Mouse (Mus musculus) layer of hippocampus, postnatal 10 days (tissue): ENCODE measurements at regions not wholly inside any gene's neighbourhood (a gene's known extent, or its start where the extent isn't known, plus 50 kb on each side); places are given as distances from the start of the nearest gene placed in this dataset.

Experiments used
- DNase-seq, 2 experiments: peaks; one replicate each; pipeline ENCODE4 v3.0.0; 2021; ENCODE audit warnings: low spot score in 2 of 2

- DNase-seq, result no peak
Measured at GRCm38 (mm10) chr8:25392766-25393166, 568.6 kb upstream of the Adam5 start.

DNA sequence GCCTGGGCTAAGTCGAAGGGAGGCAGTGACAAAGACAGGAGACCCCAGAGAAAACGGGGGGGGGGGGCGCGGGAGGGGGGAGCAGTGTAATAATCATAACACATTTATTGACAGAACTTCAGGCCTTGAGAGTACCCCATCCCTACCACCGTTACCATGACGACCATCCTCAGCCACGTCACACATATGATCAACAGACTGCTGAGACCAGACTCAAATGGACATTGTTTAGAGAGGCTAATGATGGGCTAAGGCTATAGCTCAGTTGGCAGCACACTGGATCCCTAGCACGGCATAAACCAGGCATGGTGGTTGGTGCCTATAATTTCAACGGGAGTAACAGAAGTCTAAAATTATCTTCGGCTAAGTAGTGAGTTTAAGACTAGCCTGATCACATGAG is 565.8 kb upstream of the Adam5 start:
- no peak for DNase-seq

GRCm38 (mm10) chr8:25389371-25389855 is 565.2 kb upstream of the Adam5 start:
- DNase-seq, result peak; percentile 58 to 64

DNA sequence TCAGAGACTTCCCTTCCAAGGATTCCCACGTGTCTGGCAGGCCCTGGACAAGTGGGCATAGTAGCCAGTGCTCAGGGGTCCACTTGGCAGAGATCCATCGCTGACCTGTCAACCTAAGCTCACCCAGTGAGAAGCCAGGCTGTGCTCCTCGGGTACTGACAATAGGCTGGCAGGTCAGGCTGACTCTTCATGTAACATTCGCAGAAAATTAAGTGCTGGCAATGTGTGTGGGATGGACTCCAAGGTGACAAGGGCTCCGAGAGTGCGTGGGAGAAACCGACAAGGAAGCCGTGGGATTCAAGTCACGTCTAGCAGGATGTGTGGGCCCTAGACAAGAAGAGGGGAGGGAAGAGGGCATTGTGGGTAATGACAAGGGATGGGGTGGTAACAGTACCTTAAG is 564.6 kb upstream of the Adam5 start:
- no peak for DNase-seq

GRCm38 (mm10) chr8:25385186-25385585 is 561.0 kb upstream of the Adam5 start:
- no peak for DNase-seq

DNA sequence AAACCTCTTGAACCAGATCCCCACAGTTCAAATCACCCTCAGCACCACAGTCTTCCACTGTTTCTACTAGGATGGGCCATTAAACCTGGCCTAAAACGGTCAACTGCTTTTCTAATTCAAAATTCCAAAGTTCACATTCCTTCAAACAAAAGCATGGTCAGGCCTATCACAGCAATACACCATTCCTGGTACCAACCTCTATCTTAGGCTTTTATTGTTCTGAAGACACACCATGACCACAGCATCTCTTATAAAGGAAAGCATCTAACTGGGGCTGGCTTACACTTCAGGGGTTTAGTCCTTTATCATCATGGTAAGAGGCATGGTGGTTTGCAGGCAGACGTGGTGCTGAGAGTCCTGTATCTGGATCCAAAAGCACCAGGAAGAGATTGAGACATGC is 560.4 kb upstream of the Adam5 start:
- no peak for DNase-seq

DNA sequence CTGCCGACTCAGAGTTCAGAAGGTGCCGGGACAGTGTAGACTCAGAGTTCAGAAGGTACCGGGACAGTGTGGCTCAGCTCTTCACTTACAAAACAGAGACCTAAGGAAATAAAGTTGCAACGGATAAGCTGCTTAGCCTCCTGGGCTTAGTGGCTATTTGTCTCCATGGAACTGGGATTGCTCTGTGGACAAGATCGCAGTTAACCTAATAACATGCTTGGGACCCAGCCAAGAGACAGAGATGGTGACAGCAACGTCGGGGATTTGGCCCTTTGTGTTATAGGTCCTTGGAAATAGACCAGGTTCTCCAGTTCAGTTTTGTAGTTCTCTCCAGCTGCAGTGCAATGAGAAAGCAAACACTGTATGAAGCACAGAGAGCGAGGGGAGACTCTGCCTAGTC is 549.1 kb upstream of the Adam5 start:
- DNase-seq, result no peak

- DNase-seq, result no peak
Measured at GRCm38 (mm10) chr8:25370947-25371346, 546.8 kb upstream of the Adam5 start.

GRCm38 (mm10) chr8:25369331-25369730 is 545.2 kb upstream of the Adam5 start:
- no peak for DNase-seq

GRCm38 (mm10) chr8:25368561-25369091 is 544.5 kb upstream of the Adam5 start:
- peak; percentile 52 to 57 for DNase-seq

DNA sequence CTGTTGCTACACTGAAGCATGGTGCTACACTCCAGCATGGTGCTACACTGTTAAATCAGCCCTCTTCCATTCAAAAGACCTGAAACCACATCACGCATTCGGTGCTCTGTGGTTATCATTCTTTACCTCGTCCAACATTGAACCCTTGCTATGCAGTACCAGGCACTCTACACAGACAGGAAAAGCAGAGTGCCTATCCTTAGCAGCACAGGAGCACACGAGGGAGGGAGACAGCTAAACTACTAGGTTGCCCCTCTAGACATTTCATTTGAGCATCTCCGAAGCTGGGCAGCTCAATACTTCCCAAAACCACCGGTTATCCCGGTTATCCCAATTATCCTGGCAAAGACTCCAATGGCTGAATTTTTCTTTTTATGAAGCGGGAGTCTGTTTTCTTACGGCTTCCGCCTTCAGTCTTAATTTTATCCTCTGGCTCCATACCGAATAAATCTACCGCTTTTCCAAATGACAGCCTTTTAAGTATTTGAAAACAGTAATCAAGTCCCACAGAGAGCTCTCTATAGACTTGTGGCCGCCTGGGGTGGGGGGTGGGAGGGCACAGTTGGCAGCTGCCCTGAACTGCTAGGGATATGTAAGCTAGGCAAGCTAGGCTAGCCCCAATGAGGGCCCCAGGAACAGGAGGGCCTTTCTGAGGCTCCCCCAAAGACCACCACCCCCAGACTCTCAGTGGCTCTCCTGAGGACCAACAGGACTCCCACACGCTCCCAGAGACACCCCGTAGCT is 543.8 kb upstream of the Adam5 start:
- no peak for DNase-seq

DNA sequence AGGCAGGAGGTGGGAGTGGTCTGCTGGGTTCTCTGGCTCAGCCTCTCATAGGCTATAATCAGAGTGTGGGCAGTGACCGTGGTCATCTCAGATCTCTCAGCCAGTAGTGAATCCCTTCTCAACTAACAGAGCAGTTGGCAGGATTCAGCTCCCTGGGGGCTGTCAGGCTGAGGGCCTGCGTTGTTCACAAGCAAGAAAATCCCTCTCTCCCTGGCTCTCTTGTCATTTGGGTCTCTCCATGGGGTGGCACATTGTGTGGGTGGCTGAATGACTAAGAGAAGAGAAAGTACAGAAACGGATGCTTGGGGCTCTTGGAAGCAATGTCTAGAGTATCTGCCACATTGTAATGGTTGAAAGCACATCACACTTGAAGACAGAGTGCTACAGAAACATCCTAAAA is 542.0 kb upstream of the Adam5 start:
- no peak for DNase-seq

DNA sequence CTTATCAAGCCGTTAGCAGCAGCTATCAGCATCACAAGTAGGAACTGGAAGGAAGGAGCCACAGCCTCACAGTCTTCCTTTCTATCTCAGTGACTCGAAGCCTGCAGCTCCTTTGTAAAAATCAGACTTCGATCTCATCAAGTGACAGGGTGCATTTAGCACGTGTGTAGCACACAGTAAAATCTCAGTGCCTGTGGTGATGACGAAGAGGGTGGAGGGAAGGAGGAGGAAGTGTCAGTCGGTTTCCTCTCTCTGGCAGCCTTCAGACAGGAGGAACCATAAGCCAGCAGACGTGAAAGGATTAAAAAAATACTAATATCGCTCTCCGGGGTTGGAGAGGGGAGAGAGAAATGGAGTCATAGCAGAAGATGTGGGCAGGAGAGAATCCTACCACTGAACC is 538.5 kb upstream of the Adam5 start:
- no peak for DNase-seq

DNA sequence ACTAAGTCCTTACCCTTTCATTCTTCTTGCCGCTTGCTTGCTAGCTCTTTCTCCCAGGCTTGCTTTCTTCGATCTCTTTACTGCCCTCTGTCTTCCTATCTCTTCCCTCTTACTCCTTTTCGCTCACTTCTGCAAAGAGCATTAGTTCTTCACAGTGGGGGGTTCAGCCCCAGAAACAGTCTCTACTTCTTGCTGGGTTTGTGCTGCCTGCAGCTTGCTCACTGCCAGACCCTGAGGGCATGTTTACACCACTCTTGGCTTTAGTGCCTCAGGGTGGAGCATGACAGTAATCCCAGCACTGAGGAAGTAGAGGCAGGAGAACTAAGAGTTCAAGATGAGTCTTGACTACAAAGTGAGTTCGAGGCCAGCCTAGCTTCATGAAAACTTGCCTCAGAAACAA is 538.0 kb upstream of the Adam5 start:
- DNase-seq, result no peak

DNA sequence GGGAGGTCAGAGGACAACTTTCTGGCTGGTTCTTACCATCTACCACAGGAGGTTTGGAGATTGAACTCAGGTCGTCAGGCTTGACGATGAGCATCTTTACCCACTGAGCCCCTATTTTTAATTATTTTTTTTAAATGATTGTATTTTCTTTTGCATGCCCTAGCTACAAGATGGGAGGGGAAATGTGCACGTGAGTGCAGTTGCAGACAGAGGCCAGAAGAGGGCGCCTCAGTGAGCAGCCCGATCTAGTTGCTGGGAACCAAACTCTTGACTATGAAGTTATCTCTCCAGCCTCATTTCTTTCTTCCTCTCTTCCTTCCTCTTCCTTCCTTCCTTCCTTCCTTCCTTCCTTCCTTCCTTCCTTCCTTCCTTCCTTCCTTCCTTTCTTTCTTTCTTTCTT is 537.3 kb upstream of the Adam5 start:
- DNase-seq, result no peak

GRCm38 (mm10) chr8:25358539-25359165 is 534.5 kb upstream of the Adam5 start:
- peak; percentile 75 to 77 for DNase-seq

DNA sequence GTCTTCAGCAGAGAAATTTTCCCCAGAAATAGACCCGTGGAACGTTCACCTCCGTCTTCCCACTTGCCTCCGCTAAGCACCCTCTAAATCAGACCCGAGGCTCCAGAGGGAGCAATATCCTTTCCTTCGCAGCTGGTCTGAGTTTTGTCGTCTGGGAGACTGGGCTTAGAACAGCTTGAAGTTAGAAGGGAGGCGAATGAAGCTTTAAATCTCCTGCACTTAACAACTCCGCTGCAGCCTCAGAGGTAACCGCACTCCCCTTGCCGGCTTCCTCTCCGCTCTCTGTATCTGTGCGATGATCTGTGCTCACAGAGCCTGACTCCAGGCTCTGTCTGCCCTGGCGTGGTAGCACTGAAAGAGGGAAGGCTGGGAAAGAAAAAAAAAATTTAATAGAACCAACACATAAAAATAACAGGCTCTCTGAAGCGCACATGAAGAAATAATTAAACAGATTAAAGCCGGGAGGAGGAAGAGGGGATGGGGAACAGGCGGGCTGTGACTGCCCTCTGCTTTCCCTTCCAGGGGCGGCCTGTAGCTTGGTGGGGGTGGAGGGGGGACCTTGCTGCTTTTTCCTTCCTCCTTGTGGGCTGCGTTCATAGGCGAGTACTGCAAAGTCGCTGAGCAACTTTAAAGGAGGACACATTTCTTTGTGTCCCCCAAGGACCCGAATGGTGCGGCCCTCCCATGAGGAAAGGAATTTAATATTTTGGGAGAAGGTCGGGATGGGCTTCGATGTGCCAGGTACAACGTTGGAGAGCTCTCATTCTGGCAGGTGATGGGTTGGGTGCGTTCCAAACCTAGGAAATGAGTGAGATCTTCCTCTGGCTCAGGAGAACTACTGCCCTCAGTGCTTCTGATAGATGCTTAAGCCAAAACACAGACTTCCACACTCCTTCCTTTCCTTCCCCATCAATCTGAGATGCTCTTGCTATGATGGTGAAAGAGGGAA is 529.9 kb upstream of the Adam5 start:
- DNase-seq, result peak in 1 of 2 experiments; percentile 28

- no peak for DNase-seq
Measured at GRCm38 (mm10) chr8:25353405-25353804, 529.2 kb upstream of the Adam5 start.

GRCm38 (mm10) chr8:25348003-25348683 is 524.0 kb upstream of the Adam5 start:
- no peak for DNase-seq

GRCm38 (mm10) chr8:25343160-25343602 is 519.0 kb upstream of the Adam5 start:
- DNase-seq, result no peak

- DNase-seq, result no peak
Measured at GRCm38 (mm10) chr8:25342501-25342900, 518.3 kb upstream of the Adam5 start.
